ENCODE assay signal across 19 mouse cellular contexts in genomic region chr11:88123021-88123420, GRCm38 (mm10). TPM values are rescaled to one million over a fixed set of nuclear protein-coding genes. Genes with fewer than 3 reads are reported as not detected.
DNase-seq lines count a peak whose midpoint lies in the region; ATAC-seq and TF ChIP-seq lines count a peak whose summit lies in the region.
"Had no signal": no experiment of that assay in that cellular context is flagged by ENCODE, and none has a peak within 500 bp of the region (broad histone marks: within the 10 kb centered on the region; RNA-seq: fewer than 3 reads in every experiment).

No protein-coding gene starts in this region.

- ATAC-seq in hindbrain, postnatal 0 days: no peak
- no peak for ATAC-seq in stomach, embryonic 15.5 days (ENCODE audit: insufficient read depth, low FRiP score, low read depth)
- no peak for ATAC-seq in stomach, postnatal 0 days (ENCODE audit: low FRiP score, low TSS enrichment)
- ATAC-seq in embryonic facial prominence, embryonic 14.5 days (ENCODE audit: low read depth): no peak
- ATAC-seq: lung, postnatal 0 days; midbrain, embryonic 15.5 days had no signal

- H3K4me3 ChIP-seq in hindbrain, embryonic 10.5 days: no peak overlapping the region; the same call in 1 of the 2 replicates
- H3K4me3 ChIP-seq in hindbrain, postnatal 0 days (ENCODE audit: low read length): no peak overlapping the region
- H3K4me3 ChIP-seq in stomach, embryonic 15.5 days (replicated peaks): no peak overlapping the region
- H3K4me3 ChIP-seq in stomach, postnatal 0 days (ENCODE audit: low read depth, low read length): no peak overlapping the region
- no peak overlapping the region for H3K4me3 ChIP-seq in embryonic facial prominence, embryonic 14.5 days (ENCODE audit: low read depth, low read length)
- H3K4me3 ChIP-seq: heart, adult 2 months; limb, embryonic 12.5 days; liver, embryonic 15.5 days; midbrain, embryonic 15.5 days; neural tube, embryonic 12.5 days had no signal

- WGBS in hindbrain, embryonic 10.5 days: 72% methylated on average over 5 of the region's 5 CpGs
- 69% methylated on average over 5 of the region's 5 CpGs for WGBS in hindbrain, postnatal 0 days
- WGBS in stomach, embryonic 15.5 days: 63% methylated on average over 5 of the region's 5 CpGs
- 69% methylated on average over 5 of the region's 5 CpGs for WGBS in stomach, postnatal 0 days
- 58% methylated on average over 5 of the region's 5 CpGs for WGBS in embryonic facial prominence, embryonic 14.5 days

- H3K9me3 ChIP-seq in hindbrain, embryonic 10.5 days: no peaks in the 10 kb centered on the region
- no peaks in the 10 kb centered on the region for H3K9me3 ChIP-seq in hindbrain, postnatal 0 days (ENCODE audit: low read length)
- no peaks in the 10 kb centered on the region for H3K9me3 ChIP-seq in stomach, embryonic 15.5 days
- H3K9me3 ChIP-seq in stomach, postnatal 0 days (ENCODE audit: control insufficient read depth, low read length): no peaks in the 10 kb centered on the region
- no peaks in the 10 kb centered on the region for H3K9me3 ChIP-seq in embryonic facial prominence, embryonic 14.5 days (ENCODE audit: control insufficient read depth, low read length)
- H3K9me3 ChIP-seq: limb, embryonic 12.5 days; liver, embryonic 15.5 days; midbrain, embryonic 15.5 days; neural tube, embryonic 12.5 days had no signal

- DNase-seq in hindbrain, embryonic 10.5 days (ENCODE audit: low spot score): no peak
- no peak for DNase-seq in hindbrain, postnatal 0 days (ENCODE audit: low spot score)
- no peak for DNase-seq in stomach, postnatal 0 days (ENCODE audit: low spot score)
- DNase-seq in embryonic facial prominence, embryonic 14.5 days (ENCODE audit: low spot score): no peak
- no peak for DNase-seq in cerebellum, adult 11 months
- no peak for DNase-seq in natural killer cell, adult 2 months (ENCODE audit: low spot score in 2 of 2)
- DNase-seq: adrenal gland, adult 2 months; cerebellum, adult 11-12 months; gastrocnemius, postnatal 10 days; heart, adult 2 months; kidney, adult 2 months; kidney, postnatal 36 days; layer of hippocampus, adult 9-11 months had no signal

- peaks cover 88% of the 10 kb centered on the region for H3K4me1 ChIP-seq in hindbrain, embryonic 10.5 days (replicated peaks)
- H3K4me1 ChIP-seq in hindbrain, postnatal 0 days (ENCODE audit: insufficient read depth, low read length): peaks cover 28% of the 10 kb centered on the region
- H3K4me1 ChIP-seq in stomach, embryonic 15.5 days: peaks cover 21% of the 10 kb centered on the region
- peaks cover 11% of the 10 kb centered on the region for H3K4me1 ChIP-seq in stomach, postnatal 0 days (replicated peaks; ENCODE audit: control insufficient read depth, insufficient read depth)
- H3K4me1 ChIP-seq in embryonic facial prominence, embryonic 14.5 days (ENCODE audit: control insufficient read depth, insufficient read depth, low read length): peaks cover 41% of the 10 kb centered on the region

- H3K27me3 ChIP-seq in hindbrain, embryonic 10.5 days (ENCODE audit: insufficient read depth, poor library complexity, severe bottlenecking): no peaks in the 10 kb centered on the region
- H3K27me3 ChIP-seq in hindbrain, postnatal 0 days (ENCODE audit: insufficient read depth, low read length): no peaks in the 10 kb centered on the region
- H3K27me3 ChIP-seq in stomach, embryonic 15.5 days (replicated peaks): no peaks in the 10 kb centered on the region
- no peaks in the 10 kb centered on the region for H3K27me3 ChIP-seq in stomach, postnatal 0 days (ENCODE audit: control insufficient read depth, insufficient read depth, low read length)
- H3K27me3 ChIP-seq in embryonic facial prominence, embryonic 14.5 days (replicated peaks; ENCODE audit: control insufficient read depth, insufficient read depth, low read length): no peaks in the 10 kb centered on the region
- H3K27me3 ChIP-seq: limb, embryonic 12.5 days; midbrain, embryonic 15.5 days; neural tube, embryonic 12.5 days had no signal

- H3K4me2 ChIP-seq in hindbrain, postnatal 0 days (ENCODE audit: low read depth, low read length): no peak overlapping the region
- H3K4me2 ChIP-seq in stomach, embryonic 15.5 days: no peak overlapping the region
- no peak overlapping the region for H3K4me2 ChIP-seq in stomach, postnatal 0 days (replicated peaks; ENCODE audit: low read depth)
- H3K4me2 ChIP-seq in embryonic facial prominence, embryonic 14.5 days (ENCODE audit: low read depth, low read length): no peak overlapping the region
- H3K4me2 ChIP-seq: limb, embryonic 12.5 days; liver, embryonic 15.5 days; midbrain, embryonic 15.5 days; neural tube, embryonic 12.5 days had no signal

- H3K36me3 ChIP-seq in hindbrain, embryonic 10.5 days: peaks cover 7% of the 10 kb centered on the region
- no peaks in the 10 kb centered on the region for H3K36me3 ChIP-seq in hindbrain, postnatal 0 days (ENCODE audit: insufficient read depth, low read length)
- H3K36me3 ChIP-seq in stomach, embryonic 15.5 days: no peaks in the 10 kb centered on the region
- H3K36me3 ChIP-seq in stomach, postnatal 0 days (ENCODE audit: control insufficient read depth, insufficient read depth, low read length): no peaks in the 10 kb centered on the region
- H3K36me3 ChIP-seq in embryonic facial prominence, embryonic 14.5 days (ENCODE audit: control insufficient read depth, insufficient read depth, low read length): no peaks in the 10 kb centered on the region
- H3K36me3 ChIP-seq: liver, embryonic 15.5 days; midbrain, embryonic 15.5 days; neural tube, embryonic 12.5 days had no signal

- TF ChIP-seq EP300 in stomach, postnatal 0 days (optimal IDR thresholded peaks at IDR 0.05): no peak

- TF ChIP-seq CTCF in hindbrain, postnatal 0 days (IDR thresholded peaks at IDR 0.05; ENCODE audit: low read depth): no peak
- no peak for TF ChIP-seq CTCF in stomach, postnatal 0 days (IDR thresholded peaks at IDR 0.05; ENCODE audit: low read depth)

- no peak overlapping the region for H3K9ac ChIP-seq in hindbrain, postnatal 0 days (replicated peaks; ENCODE audit: low read length)
- H3K9ac ChIP-seq in stomach, embryonic 15.5 days: no peak overlapping the region
- H3K9ac ChIP-seq in stomach, postnatal 0 days (ENCODE audit: low read length): no peak overlapping the region
- H3K9ac ChIP-seq in embryonic facial prominence, embryonic 14.5 days (ENCODE audit: low read depth, low read length): no peak overlapping the region
- H3K9ac ChIP-seq: limb, embryonic 12.5 days; liver, embryonic 15.5 days; midbrain, embryonic 15.5 days; neural tube, embryonic 12.5 days had no signal

- H3K27ac ChIP-seq in hindbrain, embryonic 10.5 days: peak overlapping the region; percentile 75
- H3K27ac ChIP-seq in hindbrain, postnatal 0 days: no peak overlapping the region
- peak overlapping the region; percentile 59; the same call in 1 of the 2 replicates for H3K27ac ChIP-seq in stomach, embryonic 15.5 days
- no peak overlapping the region for H3K27ac ChIP-seq in stomach, postnatal 0 days (replicated peaks)
- H3K27ac ChIP-seq in embryonic facial prominence, embryonic 14.5 days (replicated peaks; ENCODE audit: low read depth, low read length): peak overlapping the region; percentile 24; the same call in 1 of the 2 replicates
- H3K27ac ChIP-seq: heart, adult 2 months; liver, embryonic 15.5 days; midbrain, embryonic 15.5 days; neural tube, embryonic 12.5 days had no signal

RNA-seq across cellular contexts. Expression of gene Cuedc1, which starts 25.2 kb away (rescaled TPM):
- 20.5 and 27.1 TPM in 2 replicates for polyA plus RNA-seq in hindbrain, embryonic 10.5 days (2016; fragmentation: Nextera tagmentation; extraction: Ambion mirVana)
- 33.6 and 44.6 TPM in 2 replicates for total RNA-seq in hindbrain, postnatal 0 days (2014; rRNA removed)
- 35.8 and 40.9 TPM in 2 replicates for polyA plus RNA-seq in hindbrain, postnatal 0 days (2015; fragmentation: Nextera tagmentation; extraction: Ambion mirVana)
- polyA plus RNA-seq in stomach, embryonic 15.5 days (2015; fragmentation: Nextera tagmentation; extraction: Ambion mirVana): 23.8 and 26.7 TPM in 2 replicates
- polyA plus RNA-seq in stomach, postnatal 0 days (2015; fragmentation: Nextera tagmentation; extraction: Ambion mirVana): 12.8 and 13.7 TPM in 2 replicates
- polyA plus RNA-seq in embryonic facial prominence, embryonic 14.5 days (2014; fragmentation: Nextera tagmentation; extraction: Ambion mirVana): 17.4 and 17.7 TPM in 2 replicates

RNA-seq across cellular contexts. Expression of gene Vezf1, which starts 54.9 kb away (rescaled TPM):
- polyA plus RNA-seq in hindbrain, embryonic 10.5 days (2016; fragmentation: Nextera tagmentation; extraction: Ambion mirVana): 64.7 and 64.8 TPM in 2 replicates
- total RNA-seq in hindbrain, postnatal 0 days (2014; rRNA removed): 32.7 and 33.5 TPM in 2 replicates
- 29.2 and 31.9 TPM in 2 replicates for polyA plus RNA-seq in hindbrain, postnatal 0 days (2015; fragmentation: Nextera tagmentation; extraction: Ambion mirVana)
- polyA plus RNA-seq in stomach, embryonic 15.5 days (2015; fragmentation: Nextera tagmentation; extraction: Ambion mirVana): 34.0 and 35.1 TPM in 2 replicates
- polyA plus RNA-seq in stomach, postnatal 0 days (2015; fragmentation: Nextera tagmentation; extraction: Ambion mirVana): 15.9 and 18.1 TPM in 2 replicates
- polyA plus RNA-seq in embryonic facial prominence, embryonic 14.5 days (2014; fragmentation: Nextera tagmentation; extraction: Ambion mirVana): 35.3 and 36.6 TPM in 2 replicates

Comparison
In these comparisons a context has a peak if more than half of its experiments do, and no peak if none do; other contexts are left out.
1. H3K27ac ChIP-seq: peak in hindbrain, embryonic 10.5 days (single experiment), stomach, embryonic 15.5 days (single experiment) and embryonic facial prominence, embryonic 14.5 days (single experiment); none in hindbrain, postnatal 0 days (single experiment) and stomach, postnatal 0 days (single experiment).